Mouse (Mus musculus) ovary, adult 2 months (tissue): ENCODE data around the gene Tmx1. TPM values are rescaled to one million over a fixed set of nuclear protein-coding genes. Genes with fewer than 3 reads are reported as not detected.

Experiments used
- polyA plus RNA-seq: library from polyadenylated mRNA; depleted of rRNA; stranded (reverse); fragments of >200 nt; gene quantifications from 2 replicates; pipeline ENCODE4 v1.2.3, GENCODE M21; 2012; rRNA removed

The Tmx1 gene
- polyA plus RNA-seq: 6.1 TPM in 2 replicates

DNA sequence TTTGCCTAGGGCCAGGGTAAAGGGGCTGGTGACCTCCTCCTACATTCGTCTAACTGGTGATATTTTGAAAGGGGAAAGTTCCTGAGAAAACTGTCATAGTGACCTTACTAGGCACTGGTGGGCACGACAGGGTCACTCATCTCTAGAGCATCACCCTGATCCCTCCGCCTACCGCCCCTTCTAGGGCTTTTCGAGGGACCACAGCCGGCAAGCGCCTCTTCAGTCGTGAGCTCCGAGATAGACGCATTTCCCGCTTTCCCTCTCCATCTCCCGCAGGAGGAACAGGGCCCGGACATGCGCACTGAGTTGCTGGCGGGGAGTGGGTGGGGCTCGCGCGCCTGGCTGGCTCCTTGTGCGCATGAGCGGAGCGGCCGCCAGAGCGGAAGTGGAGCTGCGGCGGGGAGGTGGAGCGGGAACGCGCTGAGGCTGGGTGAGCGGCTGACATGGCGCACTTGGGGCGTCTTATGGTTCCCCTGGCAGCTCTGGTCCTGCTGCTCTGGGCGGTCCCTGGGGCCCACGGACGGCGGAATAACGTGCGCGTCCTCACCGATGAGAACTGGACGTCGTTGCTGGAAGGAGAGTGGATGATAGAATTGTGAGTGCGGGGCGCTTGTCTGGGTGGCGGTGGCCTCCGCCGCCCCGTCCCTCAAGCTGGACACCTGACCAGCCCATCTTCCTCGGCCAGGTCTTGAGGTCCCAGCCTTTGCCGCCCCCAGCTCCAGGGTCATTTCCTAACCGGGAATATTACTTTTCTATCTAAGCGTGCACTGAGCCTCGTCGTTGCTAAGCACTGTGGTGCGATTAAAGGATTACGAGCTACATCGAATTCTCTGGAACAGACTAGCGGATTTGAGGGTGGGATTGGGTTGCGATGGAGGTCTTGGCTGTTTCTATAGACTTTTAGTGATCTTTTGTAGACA lies at the start of gene Tmx1:
TSS of gene Tmx1 (plus strand) at position 370 of the 920 bp plus-strand sequence.

Other genes with a start within 250 kb of the Tmx1 start
- gene Pygl, start 221.6 kb upstream of the Tmx1 start, polyA plus RNA-seq: 18.9 and 21.8 TPM in 2 replicates
- 3.3 and 3.9 TPM in 2 replicates for gene Trim9, start 105.5 kb upstream of the Tmx1 start, polyA plus RNA-seq